Mouse (Mus musculus) kidney, postnatal 0 days (tissue): ENCODE measurements around the gene 1700016K19Rik. TPM values are rescaled to one million over a fixed set of nuclear protein-coding genes. Genes with fewer than 3 reads are reported as not detected.

Experiments
- ATAC-seq: fragments of 200-750 bp; cut with Nextera tagmentation; replicated peaks from 2 replicates; pipeline ENCODE4 v1.8.0; 2017; ENCODE audit warnings: low read depth, moderate number of reproducible peaks, moderate TSS enrichment, moderate library complexity; ENCODE audit not compliant: low FRiP score
- DNase-seq: peaks from one replicate; pipeline ENCODE4 v3.0.0-alpha.2; 2016; ENCODE audit warnings: low spot score
- H3K27ac ChIP-seq: fragments of 300-500 bp; sonication (generic); 2 replicates; pipeline ENCODE4 v1.5.1; 2014; ENCODE audit warnings: mild to moderate bottlenecking
- H3K27me3 ChIP-seq: fragments of 300-500 bp; sonication (generic); 2 replicates; pipeline ENCODE4 v1.6.1; 2014; ENCODE audit warnings: low read length, mixed read lengths; ENCODE audit not compliant: insufficient read depth
- H3K36me3 ChIP-seq: fragments of 300-500 bp; sonication (generic); 2 replicates; pipeline ENCODE4 v1.6.1; 2014; ENCODE audit warnings: low read length, mixed read lengths; ENCODE audit not compliant: insufficient read depth
- H3K4me1 ChIP-seq: fragments of 300-500 bp; sonication (generic); replicated peaks from 2 replicates; pipeline ENCODE4 v1.6.1; 2014; ENCODE audit warnings: antibody characterized with exemption, low read length, mixed read lengths; ENCODE audit not compliant: insufficient read depth
- H3K4me2 ChIP-seq: fragments of 300-500 bp; sonication (generic); 2 replicates; pipeline ENCODE4 v1.6.1; 2014; ENCODE audit warnings: mild to moderate bottlenecking, low read length, moderate library complexity, mixed read lengths
- H3K4me3 ChIP-seq: fragments of 300-500 bp; sonication (generic); replicated peaks from 2 replicates; pipeline ENCODE4 v1.5.1; 2014; ENCODE audit warnings: low read depth, low read length
- H3K9ac ChIP-seq: fragments of 300-500 bp; sonication (generic); 2 replicates; pipeline ENCODE4 v1.6.1; 2014; ENCODE audit warnings: low read depth, low read length
- H3K9me3 ChIP-seq: fragments of 300-500 bp; sonication (generic); replicated peaks from 2 replicates; pipeline ENCODE4 v1.6.1; 2016; ENCODE audit warnings: low read length, inconsistent platforms, mixed read lengths
- CTCF ChIP-seq: IDR thresholded peaks from 2 replicates; pipeline ENCODE4 v1.5.1; 2016; ENCODE audit warnings: antibody characterized with exemption, low read depth, mild to moderate bottlenecking, moderate library complexity
- WGBS: fragments of 180-500 bp; shearing (Covaris S2); extraction: QIAGEN DNeasy Blood & Tissue Kit; methylation state at CpG from one replicate; pipeline ENCODE4 v1.1.7; 2014; 5-methylcytosine and 5-hydroxymethylcytosine counted together
- polyA plus RNA-seq: library from polyadenylated mRNA; unstranded; fragments of >200 nt; fragmentation: Nextera tagmentation; extraction: Ambion mirVana; gene quantifications from 2 replicates; pipeline ENCODE4 v1.2.1, GENCODE M21; 2015

Gene 1700016K19Rik
- polyA plus RNA-seq, 1 experiment from 2014 or later: 0.38 TPM

DNA sequence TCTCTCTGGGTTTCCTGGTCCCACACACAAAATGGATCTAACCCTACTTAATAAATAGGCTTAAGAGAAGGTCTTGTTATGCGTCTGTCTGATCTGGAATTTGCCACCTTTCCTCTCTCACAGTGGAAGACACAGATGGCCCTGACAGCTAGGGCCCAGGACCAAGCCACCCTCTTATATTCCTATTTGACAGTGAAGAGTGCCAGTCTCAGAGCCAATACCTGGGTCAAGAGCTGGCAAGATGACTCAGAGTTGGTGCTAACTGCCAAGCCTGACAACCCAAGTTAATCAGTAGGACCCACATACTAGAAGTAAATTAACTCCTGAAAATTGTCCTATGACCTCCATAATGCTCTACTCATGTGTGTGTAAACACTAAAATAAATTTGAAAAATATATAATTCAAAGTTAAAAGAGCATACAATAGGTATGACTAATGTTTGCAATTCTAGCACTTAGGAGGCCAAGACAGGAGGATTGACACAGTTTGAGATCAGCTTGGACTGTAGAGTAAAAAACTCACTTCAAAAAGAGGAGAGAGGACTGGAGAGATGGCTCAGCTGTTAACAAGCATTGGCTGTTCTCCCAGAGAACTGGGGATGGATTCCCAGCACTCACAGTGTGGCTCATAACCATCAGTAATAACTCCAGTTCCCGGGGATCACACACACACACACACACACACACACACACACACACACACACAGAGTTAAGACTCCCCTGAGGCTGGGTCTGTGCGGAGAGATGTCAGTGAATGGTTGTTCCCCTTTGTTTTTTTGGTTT is 39.8 kb downstream of the 1700016K19Rik start:
- Histone ChIP-seq H3K27ac (no peak overlapping the region), H3K9ac (no peak overlapping the region), H3K4me3 (no peak overlapping the region), H3K4me1 (peaks cover 6% of the 10 kb centered on the region; the same call in 1 of the 2 replicates), H3K4me2 (no peak overlapping the region), H3K36me3 (no peaks in the 10 kb centered on the region), H3K9me3 (no peaks in the 10 kb centered on the region), H3K27me3 (no peaks in the 10 kb centered on the region)
- ATAC-seq (no peak), DNase-seq (no peak)
- 91% methylated on average over 3 of the region's 3 CpGs for WGBS
- TF ChIP-seq CTCF: no peak

DNA sequence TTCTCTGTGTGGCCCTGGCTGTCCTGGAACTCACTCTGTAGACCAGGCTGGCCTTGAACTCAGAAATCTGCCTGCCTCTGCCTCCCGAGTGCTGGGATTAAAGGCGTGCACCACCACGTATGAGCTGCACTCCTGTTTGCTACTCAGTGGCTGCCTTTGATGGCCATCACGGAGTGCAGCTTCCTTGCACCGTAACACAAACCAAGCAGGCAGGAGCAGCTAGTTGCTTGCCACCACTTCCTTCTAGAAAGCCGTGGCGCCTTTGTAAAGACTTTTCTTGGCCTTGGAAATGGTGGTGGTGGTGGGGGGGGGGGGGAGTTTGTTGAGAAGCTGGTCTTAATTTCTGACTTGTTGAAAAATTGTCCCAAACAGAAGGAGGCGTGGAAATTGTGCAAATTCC is 40.4 kb downstream of the 1700016K19Rik start:
- no peak overlapping the region for H3K9ac ChIP-seq
- 0 out of 2 replicates have a peak, but pooled peaks cover 2% of the 10 kb centered on the region for H3K4me1 ChIP-seq
- ATAC-seq (no peak), DNase-seq (no peak)
- H3K27ac ChIP-seq: no peak overlapping the region
- no peaks in the 10 kb centered on the region for H3K36me3 ChIP-seq
- no peak overlapping the region for H3K4me3 ChIP-seq
- 87% methylated on average over 8 of the region's 8 CpGs for WGBS
- no peak overlapping the region for H3K4me2 ChIP-seq
- no peak for TF ChIP-seq CTCF
- no peaks in the 10 kb centered on the region for H3K9me3 ChIP-seq
- H3K27me3 ChIP-seq: no peaks in the 10 kb centered on the region

DNA sequence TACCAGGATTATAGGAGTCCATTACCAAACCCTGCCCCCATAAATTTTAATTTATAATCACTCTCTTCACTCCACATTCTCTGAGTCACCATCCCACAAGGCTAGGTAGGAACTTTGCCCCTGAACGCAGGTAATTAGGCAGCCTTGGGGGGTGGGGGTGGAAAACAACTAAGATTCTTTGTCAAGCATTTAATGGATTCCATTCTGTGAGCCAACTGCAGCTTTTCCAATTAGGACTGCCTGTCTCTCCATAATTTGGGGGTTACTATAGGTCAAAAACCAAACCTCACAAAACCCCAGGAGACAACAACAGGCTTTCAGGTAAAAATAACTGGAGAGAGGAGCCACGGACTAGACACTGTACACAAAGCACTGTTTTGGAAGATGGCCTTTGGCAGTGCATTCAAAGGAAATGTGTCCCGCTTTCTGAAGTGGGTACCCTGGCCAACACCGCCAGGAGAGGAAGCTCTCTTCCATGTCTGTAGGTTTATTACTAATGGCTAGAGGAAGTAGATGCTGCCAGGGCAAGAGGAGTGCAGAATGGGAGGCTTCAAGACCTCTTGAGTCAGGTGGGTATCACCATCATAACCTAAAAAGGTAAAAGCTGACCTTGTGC is 41.2 kb downstream of the 1700016K19Rik start:
- H3K9ac ChIP-seq: no peak overlapping the region
- no peak overlapping the region for H3K4me2 ChIP-seq
- H3K36me3 ChIP-seq: no peaks in the 10 kb centered on the region
- TF ChIP-seq CTCF: no peak
- H3K27me3 ChIP-seq: no peaks in the 10 kb centered on the region
- DNase-seq (no peak), ATAC-seq (no peak)
- 0 out of 2 replicates have a peak, but pooled peaks cover 2% of the 10 kb centered on the region for H3K4me1 ChIP-seq
- no peak overlapping the region for H3K27ac ChIP-seq
- WGBS: 75% methylated on average over 4 of the region's 4 CpGs
- no peaks in the 10 kb centered on the region for H3K9me3 ChIP-seq
- H3K4me3 ChIP-seq: no peak overlapping the region

DNA sequence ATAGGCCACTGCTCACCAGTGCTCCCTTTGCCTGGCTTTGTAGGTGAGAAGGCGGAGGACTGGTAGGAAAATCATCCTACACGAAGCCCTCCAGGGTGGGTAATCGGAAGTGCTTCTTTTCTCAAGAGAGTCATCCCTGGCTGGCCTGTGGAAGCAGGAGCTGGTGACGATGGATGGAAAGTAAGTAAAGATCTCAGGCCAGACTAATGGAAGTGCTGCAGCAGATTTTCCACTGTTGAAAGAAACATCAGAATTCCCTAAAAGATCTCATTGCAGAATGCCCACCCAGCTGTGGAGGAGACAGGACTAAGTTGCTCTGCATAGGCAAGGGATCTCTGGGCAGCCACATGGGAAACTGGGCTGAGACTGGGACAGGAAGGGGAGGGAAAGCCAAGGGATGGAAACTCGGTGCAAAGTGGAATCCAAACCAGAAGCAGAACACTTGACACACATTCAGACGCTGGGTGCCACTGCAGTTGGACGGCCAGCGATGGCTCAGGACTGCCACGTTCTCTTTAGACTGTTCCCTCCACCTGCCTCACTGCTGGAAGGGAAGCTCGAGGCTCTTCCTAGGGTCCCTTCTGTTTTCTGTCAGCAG is 42.4 kb downstream of the 1700016K19Rik start:
- no peak overlapping the region for H3K9ac ChIP-seq
- H3K27ac ChIP-seq: no peak overlapping the region; the same call in 1 of the 2 replicates
- WGBS: 63% methylated on average over 10 of the region's 10 CpGs
- H3K9me3 ChIP-seq: no peaks in the 10 kb centered on the region
- H3K4me1 ChIP-seq: 0 out of 2 replicates have a peak, but pooled peaks cover 2% of the 10 kb centered on the region
- H3K4me2 ChIP-seq: no peak overlapping the region
- ATAC-seq: no peak
- TF ChIP-seq CTCF: no peak
- H3K27me3 ChIP-seq: no peaks in the 10 kb centered on the region
- DNase-seq: no peak
- H3K4me3 ChIP-seq: no peak overlapping the region
- no peaks in the 10 kb centered on the region for H3K36me3 ChIP-seq

DNA sequence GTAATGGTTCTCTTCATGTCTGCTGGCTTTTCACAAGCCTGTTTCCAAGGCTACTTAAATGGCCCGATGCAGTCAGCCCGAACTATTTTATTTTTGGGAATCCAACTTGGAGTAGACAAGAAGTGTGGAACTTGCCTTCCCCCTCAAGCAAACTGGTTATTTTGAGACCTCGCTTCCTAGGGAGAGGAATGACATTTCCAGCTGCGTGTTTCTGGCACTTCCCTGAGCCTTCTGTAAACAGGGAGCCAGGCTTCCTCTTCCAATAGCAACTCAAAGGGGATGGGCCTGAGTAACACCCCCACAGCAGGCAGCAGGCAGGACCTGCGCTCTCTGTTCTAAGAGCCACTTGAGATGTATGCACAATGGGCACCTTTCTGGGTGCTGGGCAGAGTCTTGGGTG is 43.2 kb downstream of the 1700016K19Rik start:
- WGBS: 30% methylated on average over 5 of the region's 5 CpGs
- no peaks in the 10 kb centered on the region for H3K27me3 ChIP-seq
- H3K9ac ChIP-seq: no peak overlapping the region
- no peak overlapping the region for H3K27ac ChIP-seq
- TF ChIP-seq CTCF: no peak
- no peaks in the 10 kb centered on the region for H3K36me3 ChIP-seq
- no peak overlapping the region for H3K4me3 ChIP-seq
- ATAC-seq: no peak
- H3K4me2 ChIP-seq: no peak overlapping the region
- no peaks in the 10 kb centered on the region for H3K9me3 ChIP-seq
- DNase-seq: peak; percentile 79
- H3K4me1 ChIP-seq: 0 out of 2 replicates have a peak, but pooled peaks cover 2% of the 10 kb centered on the region

DNA sequence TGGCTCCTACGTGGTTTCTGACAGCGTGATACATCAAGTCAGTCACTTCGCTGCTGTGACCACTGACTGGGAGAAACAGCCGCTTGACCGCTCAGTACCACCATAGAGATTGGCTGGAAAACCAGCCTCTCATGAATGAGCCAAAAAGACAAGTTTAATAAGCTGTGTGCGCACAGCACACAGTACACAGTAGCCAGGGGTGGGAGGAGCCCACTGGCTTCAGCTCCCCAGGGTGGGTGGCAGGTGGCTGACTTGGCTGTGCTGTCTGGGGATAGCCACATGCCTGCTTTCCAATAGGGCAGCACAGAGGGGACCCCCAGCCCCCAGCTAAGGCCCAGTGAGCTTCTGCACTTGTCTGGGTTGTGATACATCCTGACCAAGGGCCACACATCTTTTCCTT is 44.8 kb downstream of the 1700016K19Rik start:
- DNase-seq: no peak
- H3K4me2 ChIP-seq: no peak overlapping the region
- 0 out of 2 replicates have a peak, but pooled peaks cover 2% of the 10 kb centered on the region for H3K4me1 ChIP-seq
- WGBS: 77% methylated on average over 6 of the region's 6 CpGs
- H3K27me3 ChIP-seq: no peaks in the 10 kb centered on the region
- H3K36me3 ChIP-seq: no peaks in the 10 kb centered on the region; the same call in 1 of the 2 replicates
- no peak for TF ChIP-seq CTCF
- no peak overlapping the region for H3K4me3 ChIP-seq
- ATAC-seq: no peak
- no peak overlapping the region for H3K27ac ChIP-seq
- H3K9ac ChIP-seq: no peak overlapping the region
- no peaks in the 10 kb centered on the region for H3K9me3 ChIP-seq
